Mouse (Mus musculus) ovary, postnatal 14 days (tissue): ENCODE measurements at regions not wholly inside any gene's neighbourhood (a gene's known extent, or its start where the extent isn't known, plus 50 kb on each side); places are given as distances from the start of the nearest gene placed in this dataset.
A peak's percentile ranks its signal among the peaks of the same experiment; 100 is the strongest.

Experiments
- DNase-seq: peaks from one replicate; pipeline ENCODE4 v3.0.0; 2022; ENCODE audit warnings: low spot score

DNA sequence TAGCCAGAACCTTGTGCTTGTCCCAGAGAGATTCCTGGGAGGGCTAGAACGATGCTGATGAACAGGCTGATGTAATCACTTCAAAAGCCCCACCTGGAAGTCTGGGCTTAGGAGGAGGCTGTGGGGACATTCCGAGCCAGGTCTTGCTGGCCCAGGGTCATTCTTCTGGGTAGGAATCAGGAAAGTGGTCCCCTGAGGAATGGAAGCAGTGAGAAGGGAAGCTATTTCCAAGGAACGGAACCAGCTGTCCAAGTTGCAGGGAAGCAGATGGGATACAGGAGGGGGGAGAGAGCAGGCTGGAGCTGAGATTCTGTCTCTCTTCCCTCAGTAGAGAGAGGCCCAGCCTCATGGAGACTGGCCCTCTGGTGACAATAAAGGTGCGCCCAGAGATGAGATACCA is 243.9 kb downstream of the Tcf7l2 start:
- DNase-seq = no peak

DNA sequence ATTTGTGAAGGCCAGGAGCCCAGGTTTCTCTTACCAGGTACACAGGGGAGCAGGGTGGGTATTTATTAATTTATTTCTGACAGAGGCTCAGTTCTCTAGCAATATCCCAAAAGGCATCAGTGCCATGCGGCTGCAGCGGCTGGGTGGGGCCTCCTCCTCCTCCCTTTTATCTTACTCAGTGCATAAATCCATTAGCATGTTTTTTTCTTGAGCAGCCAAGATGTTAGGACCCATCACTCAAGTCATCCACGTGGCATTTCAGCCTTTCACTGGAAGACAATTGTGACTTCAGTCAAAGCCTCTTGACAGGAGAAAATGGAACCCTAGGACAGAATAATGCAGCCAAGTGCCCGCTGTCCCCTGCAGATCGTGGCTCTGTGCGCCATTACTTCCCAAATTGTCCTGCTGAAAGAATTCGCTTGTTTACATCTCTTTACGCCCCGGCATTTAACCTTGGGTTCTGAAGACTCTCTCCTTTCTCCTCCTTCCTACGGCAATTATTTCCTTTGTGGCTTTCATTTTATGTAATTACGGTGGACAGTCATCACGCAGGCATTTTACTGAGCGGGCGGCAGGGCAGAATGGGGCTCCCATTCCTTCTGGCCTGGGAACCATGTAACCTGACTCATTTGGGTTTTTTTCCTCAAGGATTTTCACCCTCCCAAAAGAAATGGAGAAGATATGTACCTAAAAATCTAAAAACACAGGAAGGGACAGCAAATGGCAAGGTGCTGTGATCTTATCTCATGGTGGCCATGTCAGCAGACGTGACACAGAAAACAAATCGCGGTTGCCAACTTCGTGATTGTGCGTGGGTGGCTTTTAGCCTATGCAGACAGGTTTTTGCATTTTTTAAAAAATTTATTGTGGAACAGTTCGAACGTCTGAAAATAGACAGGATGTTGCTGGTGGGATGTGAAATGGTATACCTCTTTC is 250.4 kb downstream of the Tcf7l2 start:
- no peak for DNase-seq

DNA sequence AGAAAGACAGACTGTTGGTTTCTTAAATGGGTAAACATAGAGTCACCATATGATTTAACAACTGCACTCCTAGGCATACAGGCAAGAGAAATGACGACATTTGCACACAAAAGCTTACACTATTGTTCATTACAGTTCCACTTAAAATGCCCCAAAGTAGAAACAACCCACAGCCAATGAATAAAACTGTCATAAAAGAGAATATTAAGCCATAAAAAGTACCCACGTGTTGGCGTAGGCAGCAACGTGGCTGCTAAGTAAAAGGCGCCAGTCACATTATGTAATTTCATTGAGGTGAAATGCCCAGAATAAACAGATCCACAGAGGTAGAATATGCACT is 251.1 kb downstream of the Tcf7l2 start:
- no peak for DNase-seq

DNA sequence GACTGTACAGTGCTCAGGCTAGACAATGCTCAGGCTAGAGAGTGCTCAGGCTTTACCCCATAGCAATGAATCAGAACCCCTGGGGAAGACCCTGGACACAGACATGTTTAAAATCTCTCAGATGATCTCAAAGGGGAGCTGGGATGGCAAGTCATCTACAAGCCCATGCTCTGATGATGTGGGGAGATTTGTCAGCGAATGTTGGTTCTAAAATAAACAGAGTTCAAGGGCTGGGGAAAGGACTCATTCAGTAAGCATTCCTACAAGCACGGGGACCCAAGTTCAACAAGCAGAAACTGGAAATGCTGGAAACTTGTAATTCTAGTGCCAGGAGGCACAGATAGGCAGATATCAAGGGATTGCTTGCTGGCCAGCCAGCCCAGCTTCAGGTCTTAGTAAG is 254.1 kb downstream of the Tcf7l2 start:
- no peak for DNase-seq

DNA sequence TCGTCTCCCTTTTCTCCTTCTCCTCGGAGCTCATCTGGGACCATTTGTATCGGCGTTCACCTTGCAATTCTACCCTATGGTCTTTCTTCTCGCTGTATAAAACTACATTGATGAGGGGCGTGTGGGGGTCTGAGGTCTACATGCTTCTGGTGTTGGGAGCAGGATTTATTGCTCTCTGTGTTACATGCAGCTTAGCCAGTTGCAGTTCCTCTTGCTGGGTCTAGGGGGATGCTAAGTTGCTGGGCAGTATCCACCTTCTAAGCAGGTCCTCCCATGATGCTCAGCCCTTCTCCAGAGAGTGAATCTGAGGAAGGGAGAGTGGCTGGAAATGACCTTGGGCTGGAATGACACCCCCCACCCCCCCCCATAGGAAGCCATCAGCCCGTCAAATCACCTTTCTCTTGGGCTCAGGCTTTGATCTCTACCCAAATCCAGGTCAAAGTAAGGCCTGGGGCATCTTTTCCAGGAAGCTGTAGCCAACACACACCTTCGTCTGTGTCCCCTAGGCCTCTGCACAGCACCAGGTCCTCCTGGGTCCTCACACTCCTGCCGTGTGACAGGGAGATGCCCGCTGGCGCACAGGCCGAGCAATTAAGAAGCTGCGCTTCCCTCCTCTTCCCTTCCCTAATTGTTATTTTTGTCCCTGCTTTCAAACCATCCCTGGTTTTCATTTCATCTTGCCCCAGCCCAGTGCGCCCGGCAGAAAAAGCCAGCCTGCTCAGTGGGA is 257.0 kb downstream of the Tcf7l2 start:
- no peak for DNase-seq

DNA sequence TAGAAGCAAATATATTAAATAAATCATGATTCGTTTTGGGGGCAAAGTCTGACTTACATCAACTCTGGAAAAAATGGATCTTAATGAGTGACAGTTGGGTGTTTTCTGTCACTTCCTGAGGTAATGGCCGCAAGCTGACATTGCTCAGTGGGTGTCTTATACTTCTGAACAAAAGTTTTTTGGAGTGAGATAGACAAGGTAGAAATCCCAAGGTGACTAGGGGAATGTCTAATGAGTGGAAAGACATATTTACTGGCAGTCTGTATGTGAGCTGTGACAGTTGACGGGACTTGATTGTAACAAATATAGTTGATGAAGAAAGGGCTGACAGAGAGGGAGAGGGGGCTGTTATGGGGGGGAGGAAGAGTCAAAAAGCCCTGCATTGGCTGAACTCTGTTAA is 257.8 kb downstream of the Tcf7l2 start:
- DNase-seq = no peak

DNA sequence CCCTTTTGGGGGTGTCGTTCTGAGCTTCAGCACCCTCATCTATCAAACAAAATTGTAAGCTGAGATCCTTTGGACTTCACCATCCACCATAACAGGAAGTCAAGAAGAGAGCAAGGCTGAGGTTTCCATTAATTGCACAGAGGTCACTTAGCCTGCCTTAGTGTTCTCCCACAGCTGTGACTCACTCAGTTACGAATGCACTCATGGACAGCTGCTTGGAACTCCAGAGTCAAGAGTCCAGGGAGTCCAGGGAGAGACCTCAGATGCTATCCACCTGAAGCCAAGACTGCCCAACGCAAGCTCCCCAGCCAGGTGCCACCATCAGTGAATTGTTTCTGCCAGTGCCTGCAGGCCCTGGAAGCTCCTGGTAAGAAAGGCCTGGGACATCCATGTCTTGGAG is 259.8 kb downstream of the Tcf7l2 start:
- no peak for DNase-seq

DNA sequence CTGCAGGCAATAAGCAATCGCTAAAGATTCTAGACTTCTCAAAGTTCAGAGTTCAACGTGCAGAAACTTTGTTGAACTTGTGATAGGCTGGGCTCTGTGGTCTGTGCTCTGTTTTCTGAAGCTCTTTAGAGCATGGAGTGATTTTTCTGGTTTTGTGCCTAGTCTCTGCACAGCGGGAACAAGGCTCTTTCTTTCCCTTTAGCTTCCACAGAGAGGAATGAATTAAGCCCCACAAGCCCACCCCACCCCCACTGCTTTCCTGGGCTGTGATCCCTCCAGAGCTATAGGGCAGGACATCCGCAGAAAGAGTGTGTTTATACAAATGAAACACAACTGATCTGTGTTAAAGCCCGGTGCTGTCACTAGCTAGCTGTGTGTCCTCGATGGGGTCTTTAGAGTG is 264.3 kb downstream of the Tcf7l2 start:
- no peak for DNase-seq

DNA sequence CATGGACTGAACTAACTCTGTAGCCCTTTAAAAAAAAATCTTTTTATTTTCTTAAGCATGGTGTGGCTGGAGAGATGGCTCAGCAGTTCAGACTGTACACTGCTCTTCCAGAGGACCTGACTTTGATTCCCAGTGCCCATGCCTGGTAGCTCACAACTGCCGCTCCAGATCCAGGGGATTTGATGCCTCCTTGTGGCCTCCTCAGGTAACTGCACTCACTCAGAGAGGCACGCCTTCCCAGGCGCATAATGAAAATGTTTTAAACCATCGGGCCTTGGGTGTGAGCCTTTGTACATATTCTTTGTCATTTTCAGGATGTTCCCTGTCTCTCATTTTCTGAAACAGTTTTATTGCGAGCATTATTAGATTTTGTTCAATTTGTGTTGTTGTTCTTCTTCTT is 265.8 kb downstream of the Tcf7l2 start:
- no peak for DNase-seq

DNA sequence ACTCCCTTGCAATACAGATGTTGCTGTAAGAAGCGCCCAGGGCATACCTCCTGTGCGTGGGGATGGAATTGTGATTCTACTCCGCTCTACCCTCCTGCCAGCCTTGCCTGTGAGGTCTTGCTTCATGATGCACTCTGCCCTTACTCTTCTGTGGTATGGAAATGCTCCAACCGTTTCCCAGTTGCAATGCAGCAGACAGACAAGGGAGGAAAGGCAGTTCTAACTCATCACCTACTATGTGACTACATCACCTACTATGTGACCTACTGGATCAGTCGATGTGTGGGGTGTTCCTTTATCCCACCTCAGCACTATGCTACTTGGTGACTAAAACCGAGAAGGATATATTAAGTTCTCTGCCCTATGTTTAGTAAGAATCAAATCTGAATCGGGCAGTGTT is 269.1 kb downstream of the Tcf7l2 start:
- no peak for DNase-seq

DNA sequence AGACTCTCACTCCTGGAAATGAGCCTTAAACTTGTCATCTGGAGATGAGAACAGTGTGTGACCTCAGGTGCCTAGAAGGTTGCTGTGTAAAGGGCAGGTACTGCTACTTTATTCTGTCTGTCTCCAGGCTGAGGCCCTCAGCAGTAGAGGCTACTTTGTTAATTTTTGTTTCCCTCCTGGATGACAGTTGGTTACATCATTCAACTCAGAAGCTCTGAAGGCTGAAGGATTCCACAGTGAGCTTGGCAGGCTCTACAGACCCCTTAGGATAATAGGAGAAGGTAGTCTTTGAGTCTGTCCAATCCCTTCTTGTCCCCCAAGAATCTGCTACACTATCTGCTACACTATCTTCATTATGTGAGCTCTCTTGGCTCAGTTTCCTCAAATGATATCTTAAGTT is 269.7 kb downstream of the Tcf7l2 start:
- no peak for DNase-seq

DNA sequence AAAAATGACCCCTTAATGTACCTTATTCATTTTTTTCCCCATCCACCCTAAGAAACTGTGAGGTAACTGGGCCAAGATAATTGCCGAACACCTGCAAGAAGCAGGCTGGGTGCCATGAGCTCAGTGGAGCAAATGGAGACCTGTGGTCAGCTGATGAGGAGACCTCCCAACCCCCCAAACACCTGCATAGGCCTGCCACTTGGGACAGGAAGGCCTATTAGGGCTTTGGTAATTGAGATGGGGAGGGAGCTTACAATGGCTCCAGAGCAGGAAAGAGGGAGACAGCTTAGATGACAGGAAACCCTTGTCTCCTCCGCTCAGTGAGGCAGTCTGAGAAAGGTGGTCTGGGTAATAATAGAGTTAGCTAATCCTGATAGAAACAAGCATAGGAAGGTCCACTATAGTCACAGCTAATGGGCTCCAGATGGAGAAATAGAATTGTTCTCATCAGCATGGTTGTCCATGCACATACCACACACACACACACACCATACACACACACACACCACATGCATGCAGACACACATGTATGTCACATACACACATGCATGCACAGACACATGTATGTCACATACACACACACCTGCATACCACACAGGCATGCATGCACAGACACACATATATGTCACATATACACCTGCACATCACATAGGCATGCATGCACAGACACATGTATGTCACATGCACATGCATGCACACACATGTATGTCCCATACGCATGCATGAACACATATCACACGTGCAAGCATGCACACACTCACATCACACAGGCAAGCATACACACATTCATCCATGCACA is 270.2 kb upstream of the Habp2 start:
- DNase-seq = no peak

DNA sequence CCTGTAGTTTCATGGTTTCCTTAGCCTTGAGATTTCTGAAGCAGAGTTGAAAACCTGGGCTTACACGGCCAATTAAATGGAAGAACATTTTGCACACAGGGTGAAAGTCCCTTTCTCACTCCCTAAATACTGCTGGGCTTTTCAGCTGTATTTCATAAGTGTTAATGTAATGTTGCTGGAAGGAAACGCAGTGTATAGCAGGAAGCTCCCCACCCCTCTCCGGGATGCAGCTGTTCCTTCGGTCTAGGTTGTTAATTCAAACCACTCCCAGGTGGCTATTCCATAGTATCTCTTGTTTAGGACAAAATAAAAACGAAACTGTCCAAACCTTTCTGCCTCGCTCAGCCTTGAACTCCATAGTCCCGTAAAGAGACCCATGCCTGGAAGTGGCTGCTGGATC is 269.4 kb upstream of the Habp2 start:
- DNase-seq = no peak

DNA sequence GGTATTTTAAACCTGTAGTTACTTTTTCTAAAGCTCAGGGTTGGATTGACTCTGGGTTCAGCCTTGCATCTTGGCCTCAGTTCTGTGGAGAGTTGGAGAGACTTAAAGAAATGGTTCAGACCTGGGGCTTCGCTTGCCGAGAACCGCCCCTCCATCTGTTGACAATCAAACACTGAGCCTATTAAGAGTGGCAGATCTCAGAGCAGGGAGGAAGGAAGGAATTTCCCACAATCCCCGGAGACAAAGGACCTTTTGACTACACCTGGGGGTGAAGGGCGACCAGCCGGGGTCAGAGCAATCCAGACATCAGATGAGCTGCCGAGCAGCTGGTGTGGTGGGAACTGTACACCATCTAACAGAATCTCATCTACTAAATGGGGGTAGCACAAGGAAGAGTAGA is 267.8 kb upstream of the Habp2 start:
- no peak for DNase-seq

DNA sequence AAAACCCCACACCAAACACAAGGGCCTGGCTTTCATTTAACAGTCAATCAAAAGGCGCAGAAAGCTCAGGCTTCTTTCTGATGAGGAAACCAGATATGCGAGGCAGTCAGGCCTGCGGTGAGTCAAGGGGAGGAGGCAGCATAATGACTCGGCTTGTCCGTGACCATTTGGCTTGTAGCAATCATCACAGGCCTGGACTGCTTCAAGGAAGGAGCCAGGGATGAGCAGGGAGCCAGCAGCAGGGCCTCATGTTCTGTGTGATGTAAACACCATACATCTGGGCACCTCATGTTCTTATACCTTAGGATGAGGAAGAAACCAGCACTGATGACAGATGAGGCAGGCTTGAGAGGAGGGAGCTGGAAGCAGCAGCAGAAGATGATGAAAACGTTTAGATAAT is 264.6 kb upstream of the Habp2 start:
- no peak for DNase-seq

DNA sequence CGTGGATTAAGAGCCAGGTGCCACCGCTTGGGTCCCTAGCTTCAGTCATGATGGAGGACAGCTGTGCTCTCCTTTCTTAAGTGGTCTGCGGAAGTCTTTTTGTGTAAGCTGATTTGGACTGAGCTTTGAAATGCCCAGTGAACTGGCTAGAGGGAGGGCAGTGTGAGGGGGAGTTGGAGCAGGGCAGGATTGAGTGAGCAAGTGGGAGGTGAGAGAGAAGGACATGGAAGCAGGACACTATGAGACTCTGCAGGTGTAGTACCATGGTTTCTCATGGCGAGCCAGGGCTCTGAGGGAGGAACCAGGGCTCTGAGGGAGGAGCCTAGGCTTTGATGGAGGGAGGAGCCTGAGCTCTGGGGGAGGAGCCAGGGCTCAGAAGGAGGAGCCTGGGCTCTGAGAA is 262.3 kb upstream of the Habp2 start:
- no peak for DNase-seq

DNA sequence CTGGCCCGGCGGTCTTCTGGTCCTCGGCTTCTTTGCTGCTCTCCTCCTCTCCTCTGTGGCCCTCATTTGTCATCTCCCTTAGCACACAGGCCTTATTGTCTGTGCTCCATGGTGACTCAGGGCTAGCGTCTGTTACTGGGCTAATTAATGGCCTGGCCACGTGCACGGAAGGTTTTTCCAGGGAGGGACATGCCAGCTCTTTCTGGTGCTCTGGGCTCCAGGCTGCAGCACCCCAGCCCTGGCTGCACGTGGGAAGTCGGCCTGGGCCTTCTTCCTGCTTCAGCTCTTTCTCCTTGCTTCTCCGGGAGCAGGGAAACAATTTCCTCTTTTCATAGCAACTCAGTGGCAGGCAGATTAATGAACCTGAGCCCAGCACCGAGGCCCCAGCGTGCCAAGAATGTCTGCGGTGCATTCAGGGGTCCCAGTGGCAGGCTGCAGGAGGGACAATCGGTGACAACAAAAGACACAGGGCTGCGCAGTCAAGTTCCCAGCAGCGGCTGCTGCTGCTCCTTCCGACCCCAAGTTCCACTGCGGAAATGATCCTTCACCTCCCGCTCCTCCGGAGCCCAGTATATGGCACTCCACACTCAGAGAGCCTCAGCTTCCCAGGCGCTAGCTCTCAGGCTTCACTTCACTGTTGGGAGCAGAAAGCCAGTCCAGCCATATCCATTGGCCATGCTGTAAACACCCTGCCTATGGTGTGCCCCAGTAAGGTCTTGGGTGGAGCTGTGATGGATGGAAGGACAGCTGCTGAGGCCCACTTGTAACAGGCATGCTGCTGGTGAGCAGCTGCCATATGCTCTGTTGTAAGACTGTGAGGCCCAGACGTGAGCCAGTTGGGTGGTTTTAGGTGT is 257.3 kb upstream of the Habp2 start:
- DNase-seq = peak; percentile 7

DNA sequence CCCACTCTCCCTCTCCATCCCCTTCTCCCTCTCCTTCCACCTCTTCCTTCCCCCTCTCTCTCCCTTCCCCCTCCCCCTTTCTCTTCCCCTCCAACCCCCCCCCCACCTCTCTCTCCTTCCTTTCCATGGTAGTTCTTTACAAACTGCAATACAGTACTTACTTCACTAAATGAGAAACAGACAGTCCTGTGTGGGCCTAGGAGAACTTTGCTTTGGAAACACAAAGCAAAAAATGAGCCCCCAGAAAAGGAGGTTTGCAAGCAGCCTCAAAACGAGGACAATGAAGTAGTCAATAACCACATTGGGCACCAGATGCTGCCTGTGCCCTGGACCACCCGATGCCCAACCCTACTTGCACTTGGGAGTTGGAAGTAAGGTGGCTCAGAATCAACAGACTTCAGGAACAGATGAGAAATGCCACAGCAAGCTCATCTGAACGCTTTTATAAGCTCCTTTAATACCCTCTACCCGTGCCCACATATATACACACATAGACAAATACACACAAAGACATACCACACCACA is 256.5 kb upstream of the Habp2 start:
- no peak for DNase-seq

DNA sequence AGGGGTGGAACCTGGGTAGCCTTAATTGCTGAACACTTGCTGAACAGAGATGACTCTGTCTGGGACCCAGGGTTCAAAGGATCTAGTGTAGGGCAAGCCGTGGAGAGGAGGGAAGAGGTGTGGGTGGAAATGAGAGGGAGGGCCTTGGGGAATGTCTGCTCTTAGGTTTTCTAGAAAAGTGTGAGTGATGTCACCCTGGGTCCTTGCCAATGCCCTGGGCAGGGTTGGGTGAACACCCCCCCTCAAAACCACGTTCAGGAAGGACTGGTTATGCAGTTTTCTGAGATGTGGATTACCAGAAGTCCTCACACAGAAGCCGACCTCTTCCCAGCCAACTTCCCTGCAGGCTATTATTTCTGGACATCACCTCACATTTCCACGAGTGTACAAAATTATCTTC is 252.4 kb upstream of the Habp2 start:
- no peak for DNase-seq

DNA sequence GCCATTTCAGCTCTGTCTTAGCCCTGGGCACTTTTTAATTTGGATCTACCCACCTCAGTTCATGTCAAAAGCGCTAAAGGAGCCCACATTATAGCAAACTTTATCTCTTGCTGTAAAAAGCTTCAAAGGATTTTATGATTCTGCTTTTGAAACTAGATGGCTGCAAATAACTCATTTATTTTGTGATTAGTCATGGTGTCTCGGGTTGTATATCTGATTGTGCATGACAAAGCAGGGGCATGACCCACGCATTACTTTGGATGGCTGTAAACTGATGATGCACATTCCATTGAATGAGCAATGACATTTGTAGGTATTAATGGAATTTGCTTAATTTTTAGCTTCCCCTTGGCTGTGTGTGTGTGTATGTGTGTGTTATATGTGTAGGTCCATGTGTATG is 249.4 kb upstream of the Habp2 start:
- DNase-seq = no peak
